ENCODE assay signal across 8 mouse cellular contexts in the genomic region with DNA sequence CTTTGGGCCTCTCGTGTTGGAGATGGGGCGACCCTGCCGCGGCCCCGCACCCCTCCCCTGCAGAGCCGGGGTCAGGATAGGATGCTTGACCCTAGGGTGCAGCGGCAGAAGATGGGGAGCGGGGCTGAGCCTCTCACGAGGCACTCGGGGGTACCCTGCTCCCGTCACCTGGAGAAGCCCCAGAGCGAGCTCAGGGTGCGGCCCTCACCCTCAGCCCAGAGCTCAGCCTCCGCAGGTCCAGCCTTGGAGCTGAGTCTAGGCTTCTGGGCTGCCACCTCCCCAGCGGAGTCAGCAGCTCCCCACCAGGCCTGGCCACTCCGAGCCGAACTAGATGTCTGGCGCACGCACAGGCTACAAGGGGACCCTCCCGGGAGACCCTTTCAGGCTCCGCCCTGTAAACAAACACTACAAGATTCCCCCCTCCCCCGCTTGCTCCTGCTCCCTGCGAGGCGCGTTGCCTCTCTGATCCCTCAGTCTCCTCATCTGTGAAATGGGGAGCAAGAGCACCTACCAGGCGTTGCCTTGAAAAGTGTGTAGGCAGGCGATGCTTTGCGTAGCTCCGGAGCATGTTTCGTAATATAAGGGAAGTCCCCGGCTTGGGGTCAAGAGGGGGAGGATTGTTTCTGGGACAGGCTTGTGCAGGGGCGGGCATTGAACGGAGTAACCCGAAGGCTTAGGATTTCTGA. TPM values are rescaled to one million over a fixed set of nuclear protein-coding genes. Genes with fewer than 3 reads are reported as not detected.
DNase-seq lines count a peak whose midpoint lies in the region; ATAC-seq lines count a peak whose summit lies in the region.

No protein-coding gene starts in this region.

- H3K27ac ChIP-seq in kidney, embryonic 14.5 days (ENCODE audit: low read depth, low read length), result peak overlapping the region; percentile 48; the same call in 1 of the 2 replicates
- peak overlapping the region; percentile 90 for H3K27ac ChIP-seq in heart, embryonic 12.5 days (ENCODE audit: poor library complexity, severe bottlenecking)
- H3K27ac ChIP-seq in limb, embryonic 12.5 days, result peak overlapping the region; percentile 80
- peak overlapping the region; percentile 89 for H3K27ac ChIP-seq in midbrain, embryonic 10.5 days (replicated peaks)
- H3K27ac ChIP-seq in stomach, embryonic 15.5 days, result peak overlapping the region; percentile 46

- H3K9ac ChIP-seq in kidney, embryonic 14.5 days (ENCODE audit: low read depth, low read length), result peak overlapping the region; percentile 74
- H3K9ac ChIP-seq in heart, embryonic 12.5 days, result peak overlapping the region; percentile 91
- H3K9ac ChIP-seq in limb, embryonic 12.5 days (replicated peaks), result peak overlapping the region; percentile 87
- H3K9ac ChIP-seq in stomach, embryonic 15.5 days, result peak overlapping the region; percentile 65

- DNase-seq in kidney, adult 8-10 months, result no peak
- DNase-seq in NIH3T3 (ENCODE audit: low read depth), result peak; percentile 71
- DNase-seq in embryo, embryonic 11 days, result peak; percentile 77
- DNase-seq in midbrain, embryonic 10.5 days (ENCODE audit: low spot score), result peak; percentile 58

- peak overlapping the region; percentile 61 for H3K4me3 ChIP-seq in kidney, embryonic 14.5 days (ENCODE audit: low read length)
- peak overlapping the region; percentile 80 for H3K4me3 ChIP-seq in heart, embryonic 12.5 days
- H3K4me3 ChIP-seq in limb, embryonic 12.5 days (replicated peaks), result peak overlapping the region; percentile 81
- peak overlapping the region; percentile 78 for H3K4me3 ChIP-seq in midbrain, embryonic 10.5 days
- H3K4me3 ChIP-seq in stomach, embryonic 15.5 days (replicated peaks), result peak overlapping the region; percentile 70

- no peaks in the 10 kb centered on the region for H3K27me3 ChIP-seq in kidney, embryonic 14.5 days (ENCODE audit: control insufficient read depth, insufficient read depth, low read length)
- H3K27me3 ChIP-seq in heart, embryonic 12.5 days (replicated peaks), result no peaks in the 10 kb centered on the region
- H3K27me3 ChIP-seq in limb, embryonic 12.5 days, result no peaks in the 10 kb centered on the region
- peaks cover 12% of the 10 kb centered on the region for H3K27me3 ChIP-seq in midbrain, embryonic 10.5 days (ENCODE audit: low read depth, poor library complexity, severe bottlenecking)
- 0 out of 2 replicates have a peak, but pooled peaks cover 2% of the 10 kb centered on the region for H3K27me3 ChIP-seq in stomach, embryonic 15.5 days (replicated peaks)

- H3K9me3 ChIP-seq in kidney, embryonic 14.5 days (ENCODE audit: control insufficient read depth, low read length), result no peaks in the 10 kb centered on the region; the same call in 1 of the 2 replicates
- no peaks in the 10 kb centered on the region for H3K9me3 ChIP-seq in heart, embryonic 12.5 days (replicated peaks)
- H3K9me3 ChIP-seq in limb, embryonic 12.5 days, result no peaks in the 10 kb centered on the region
- no peaks in the 10 kb centered on the region for H3K9me3 ChIP-seq in midbrain, embryonic 10.5 days (replicated peaks)
- no peaks in the 10 kb centered on the region for H3K9me3 ChIP-seq in stomach, embryonic 15.5 days

- 3% methylated on average over 32 of the region's 34 CpGs for WGBS in kidney, embryonic 14.5 days
- 4% methylated on average over 34 of the region's 34 CpGs for WGBS in heart, embryonic 12.5 days
- WGBS in limb, embryonic 12.5 days, result 4% methylated on average over 34 of the region's 34 CpGs
- 7% methylated on average over 34 of the region's 34 CpGs for WGBS in midbrain, embryonic 10.5 days
- 4% methylated on average over 34 of the region's 34 CpGs for WGBS in stomach, embryonic 15.5 days

- peak; percentile 18 for ATAC-seq in kidney, embryonic 14.5 days (ENCODE audit: low FRiP score, low TSS enrichment)
- peak; percentile 49 for ATAC-seq in heart, embryonic 12.5 days (ENCODE audit: insufficient number of reproducible peaks, low FRiP score)
- peak; percentile 68 for ATAC-seq in limb, embryonic 12.5 days (ENCODE audit: insufficient number of reproducible peaks, insufficient read depth, low FRiP score, low TSS enrichment, low read depth)
- ATAC-seq in stomach, embryonic 15.5 days (ENCODE audit: insufficient read depth, low FRiP score, low read depth), result 0 out of 2 replicates have a peak, but pooled peaks have one; percentile 3

- H3K4me2 ChIP-seq in kidney, embryonic 14.5 days (replicated peaks; ENCODE audit: low read depth, low read length), result peak overlapping the region; percentile 77
- peak overlapping the region; percentile 87 for H3K4me2 ChIP-seq in heart, embryonic 12.5 days
- peak overlapping the region; percentile 85 for H3K4me2 ChIP-seq in limb, embryonic 12.5 days
- H3K4me2 ChIP-seq in stomach, embryonic 15.5 days, result peak overlapping the region; percentile 91

- peaks cover 2% of the 10 kb centered on the region; the same call in 1 of the 2 replicates for H3K36me3 ChIP-seq in kidney, embryonic 14.5 days (ENCODE audit: control insufficient read depth, insufficient read depth, low read length)
- peaks cover 5% of the 10 kb centered on the region for H3K36me3 ChIP-seq in heart, embryonic 12.5 days
- peaks cover 4% of the 10 kb centered on the region for H3K36me3 ChIP-seq in limb, embryonic 12.5 days
- peaks cover 3% of the 10 kb centered on the region; the same call in 1 of the 2 replicates for H3K36me3 ChIP-seq in midbrain, embryonic 10.5 days
- peaks cover 4% of the 10 kb centered on the region; the same call in 1 of the 2 replicates for H3K36me3 ChIP-seq in stomach, embryonic 15.5 days

- peaks cover 24% of the 10 kb centered on the region for H3K4me1 ChIP-seq in kidney, embryonic 14.5 days (ENCODE audit: control insufficient read depth, insufficient read depth, low read length)
- H3K4me1 ChIP-seq in heart, embryonic 12.5 days (replicated peaks), result peaks cover 47% of the 10 kb centered on the region
- H3K4me1 ChIP-seq in limb, embryonic 12.5 days (replicated peaks), result peaks cover 47% of the 10 kb centered on the region
- peaks cover 42% of the 10 kb centered on the region for H3K4me1 ChIP-seq in midbrain, embryonic 10.5 days
- peaks cover 37% of the 10 kb centered on the region for H3K4me1 ChIP-seq in stomach, embryonic 15.5 days

RNA-seq across cellular contexts. Expression of a gene that starts 7.9 kb away (rescaled TPM):
- polyA plus RNA-seq in kidney, embryonic 14.5 days (2014; fragmentation: Nextera tagmentation; extraction: Ambion mirVana), result 7.0 and 8.7 TPM in 2 replicates
- 31.6 and 35.3 TPM in 2 replicates for polyA plus RNA-seq in heart, embryonic 12.5 days (2016; fragmentation: Nextera tagmentation; extraction: Ambion mirVana)
- polyA plus RNA-seq in limb, embryonic 12.5 days (2016; fragmentation: Nextera tagmentation; extraction: Ambion mirVana), result 23.4 and 23.7 TPM in 2 replicates
- 10.8 and 11.9 TPM in 2 replicates for polyA plus RNA-seq in midbrain, embryonic 10.5 days (2016; fragmentation: Nextera tagmentation; extraction: Ambion mirVana)
- polyA plus RNA-seq in stomach, embryonic 15.5 days (2015; fragmentation: Nextera tagmentation; extraction: Ambion mirVana), result 17.4 and 19.7 TPM in 2 replicates

RNA-seq across cellular contexts. Expression of a gene that starts 14.2 kb away (rescaled TPM):
- polyA plus RNA-seq in kidney, embryonic 14.5 days (2014; fragmentation: Nextera tagmentation; extraction: Ambion mirVana), result 22.1 and 25.5 TPM in 2 replicates
- 285 and 294 TPM in 2 replicates for polyA plus RNA-seq in heart, embryonic 12.5 days (2016; fragmentation: Nextera tagmentation; extraction: Ambion mirVana)
- polyA plus RNA-seq in limb, embryonic 12.5 days (2016; fragmentation: Nextera tagmentation; extraction: Ambion mirVana), result 34.3 and 34.4 TPM in 2 replicates
- polyA plus RNA-seq in midbrain, embryonic 10.5 days (2016; fragmentation: Nextera tagmentation; extraction: Ambion mirVana), result 26.4 and 30.3 TPM in 2 replicates
- 21.8 and 22.1 TPM in 2 replicates for polyA plus RNA-seq in stomach, embryonic 15.5 days (2015; fragmentation: Nextera tagmentation; extraction: Ambion mirVana)

RNA-seq across cellular contexts. Expression of a gene that starts 20.5 kb away (rescaled TPM):
- polyA plus RNA-seq in kidney, embryonic 14.5 days (2014; fragmentation: Nextera tagmentation; extraction: Ambion mirVana), result 15.6 and 20.0 TPM in 2 replicates
- polyA plus RNA-seq in heart, embryonic 12.5 days (2016; fragmentation: Nextera tagmentation; extraction: Ambion mirVana), result 45.6 and 47.2 TPM in 2 replicates
- polyA plus RNA-seq in limb, embryonic 12.5 days (2016; fragmentation: Nextera tagmentation; extraction: Ambion mirVana), result 29.8 and 29.9 TPM in 2 replicates
- polyA plus RNA-seq in midbrain, embryonic 10.5 days (2016; fragmentation: Nextera tagmentation; extraction: Ambion mirVana), result 15.9 and 17.1 TPM in 2 replicates
- 18.3 and 20.3 TPM in 2 replicates for polyA plus RNA-seq in stomach, embryonic 15.5 days (2015; fragmentation: Nextera tagmentation; extraction: Ambion mirVana)

RNA-seq across cellular contexts. Expression of a gene that starts 31.9 kb away (rescaled TPM):
- polyA plus RNA-seq in kidney, embryonic 14.5 days (2014; fragmentation: Nextera tagmentation; extraction: Ambion mirVana), result 0.14 TPM in 1 of 2 replicates, not detected in the other
- 0.18 and 0.24 TPM in 2 replicates for polyA plus RNA-seq in heart, embryonic 12.5 days (2016; fragmentation: Nextera tagmentation; extraction: Ambion mirVana)
- polyA plus RNA-seq in limb, embryonic 12.5 days (2016; fragmentation: Nextera tagmentation; extraction: Ambion mirVana), result 0.55 TPM in 1 of 2 replicates, not detected in the other
- 0.17 and 0.22 TPM in 2 replicates for polyA plus RNA-seq in midbrain, embryonic 10.5 days (2016; fragmentation: Nextera tagmentation; extraction: Ambion mirVana)
- polyA plus RNA-seq in stomach, embryonic 15.5 days (2015; fragmentation: Nextera tagmentation; extraction: Ambion mirVana), result 0.09 and 0.12 TPM in 2 replicates

RNA-seq across cellular contexts. Expression of a gene that starts 32.8 kb away (rescaled TPM):
- 1.8 and 2.3 TPM in 2 replicates for polyA plus RNA-seq in kidney, embryonic 14.5 days (2014; fragmentation: Nextera tagmentation; extraction: Ambion mirVana)
- polyA plus RNA-seq in heart, embryonic 12.5 days (2016; fragmentation: Nextera tagmentation; extraction: Ambion mirVana), result 0.23 and 0.33 TPM in 2 replicates
- polyA plus RNA-seq in limb, embryonic 12.5 days (2016; fragmentation: Nextera tagmentation; extraction: Ambion mirVana), result 3.9 and 5.4 TPM in 2 replicates
- 1.9 and 2.8 TPM in 2 replicates for polyA plus RNA-seq in midbrain, embryonic 10.5 days (2016; fragmentation: Nextera tagmentation; extraction: Ambion mirVana)
- 0.36 and 0.61 TPM in 2 replicates for polyA plus RNA-seq in stomach, embryonic 15.5 days (2015; fragmentation: Nextera tagmentation; extraction: Ambion mirVana)

Comparison
In these comparisons a context has a peak if more than half of its experiments do, and no peak if none do; other contexts are left out.
1. ATAC-seq: peak in every context shown above with its lines; median percentile 68 in limb, embryonic 12.5 days; 49 in heart, embryonic 12.5 days; 18 in kidney, embryonic 14.5 days; 3 in stomach, embryonic 15.5 days.
2. DNase-seq: peak in NIH3T3 (single experiment), embryo, embryonic 11 days (single experiment) and midbrain, embryonic 10.5 days (single experiment); none in kidney, adult 8-10 months (0 of 2).
3. Peak in every context shown above with its lines, with median percentiles within 50 percentile points of each other: H3K27ac ChIP-seq, H3K4me2 ChIP-seq, H3K4me3 ChIP-seq and H3K9ac ChIP-seq.